Mouse (Mus musculus) regulatory T cell (primary cell): Measurements from ENCODE around the gene Stard13.

ENCODE experiments used
- in situ Hi-C: fragments of 300-600 bp; cut with MboI, MseI; formaldehyde crosslinking; loops from one replicate; pipeline ENCODE4 v1.15.1; 2025; ENCODE audit warnings: high pct_unique_total_duplicates

Stard13 gene

GRCm38 (mm10) chr5:151180176-151180785, 53.4 kb downstream of the Stard13 start:
- in situ Hi-C loops: no loop called here

- in situ Hi-C loops: no loop called here
Measured at GRCm38 (mm10) chr5:151177171-151177570, 56.5 kb downstream of the Stard13 start.

- in situ Hi-C loops: no loop called here
Measured at GRCm38 (mm10) chr5:151175897-151176313, 57.7 kb downstream of the Stard13 start.

- in situ Hi-C loops: no loop called here
Measured at GRCm38 (mm10) chr5:151174485-151175460, 58.9 kb downstream of the Stard13 start.

GRCm38 (mm10) chr5:151173774-151174173, 59.9 kb downstream of the Stard13 start:
- in situ Hi-C loops: no loop called here

- in situ Hi-C loops: no loop called here
Measured at GRCm38 (mm10) chr5:151170168-151170750, 63.4 kb downstream of the Stard13 start.

GRCm38 (mm10) chr5:151168191-151168590, 65.4 kb downstream of the Stard13 start:
- in situ Hi-C loops: no loop called here

GRCm38 (mm10) chr5:151167641-151168040, 66.0 kb downstream of the Stard13 start:
- in situ Hi-C loops: no loop called here

GRCm38 (mm10) chr5:151166266-151166665, 67.4 kb downstream of the Stard13 start:
- in situ Hi-C loops: no loop called here

GRCm38 (mm10) chr5:151165381-151166016, 68.1 kb downstream of the Stard13 start:
- in situ Hi-C loops: no loop called here

- in situ Hi-C loops: no loop called here
Measured at GRCm38 (mm10) chr5:151164815-151165214, 68.8 kb downstream of the Stard13 start.

- in situ Hi-C loops: no loop called here
Measured at GRCm38 (mm10) chr5:151162642-151163041, 71.0 kb downstream of the Stard13 start.

GRCm38 (mm10) chr5:151155247-151155646, 78.4 kb downstream of the Stard13 start:
- in situ Hi-C loops: no loop called here

- in situ Hi-C loops: no loop called here
Measured at GRCm38 (mm10) chr5:151154780-151155179, 78.9 kb downstream of the Stard13 start.

- in situ Hi-C loops: no loop called here
Measured at GRCm38 (mm10) chr5:151154030-151154429, 79.6 kb downstream of the Stard13 start.

- in situ Hi-C loops: no loop called here
Measured at GRCm38 (mm10) chr5:151151549-151151948, 82.1 kb downstream of the Stard13 start.

- in situ Hi-C loops: no loop called here
Measured at GRCm38 (mm10) chr5:151149509-151149908, 84.1 kb downstream of the Stard13 start.

GRCm38 (mm10) chr5:151148079-151148478, 85.6 kb downstream of the Stard13 start:
- in situ Hi-C loops: no loop called here

GRCm38 (mm10) chr5:151145807-151146206, 87.8 kb downstream of the Stard13 start:
- in situ Hi-C loops: no loop called here

GRCm38 (mm10) chr5:151143955-151144354, 89.7 kb downstream of the Stard13 start:
- in situ Hi-C loops: no loop called here

GRCm38 (mm10) chr5:151142671-151143601, 90.7 kb downstream of the Stard13 start:
- in situ Hi-C loops: no loop called here
